Mouse (Mus musculus) adrenal gland, postnatal 10 days (tissue): ENCODE results near the gene Tom1. TPM values are rescaled to one million over a fixed set of nuclear protein-coding genes. Genes with fewer than 3 reads are reported as not detected.

ENCODE experiments used
- DNase-seq: peaks from one replicate; pipeline ENCODE4 v3.0.0; 2021; ENCODE audit warnings: mixed read lengths
- long read RNA-seq, 2 experiments: library from polyadenylated mRNA; stranded (forward); transcript quantifications; one replicate each; pipeline ENCODE4 v2.0.0; 2021
- total RNA-seq, 2 experiments: library from RNA; stranded (reverse); gene quantifications; 2 replicates each; pipeline ENCODE4 v1.2.3; 2021

Tom1 gene
- 10 to 100 TPM; 28.3 to 31.5 TPM for total RNA-seq
- long read RNA-seq, experiment 1, transcript Tom1-202 (15 exons, 2,267 nt), result major isoform, 28 of 41 reads
- long read RNA-seq, experiment 1, partial matches to known transcripts, result 4 of 41 reads
- long read RNA-seq, experiment 1, other reads (novel, unspliced or antisense), result 9 of 41 reads
- long read RNA-seq, experiment 2, transcript Tom1-202 (15 exons, 2,267 nt), result major isoform, 11 of 26 reads
- long read RNA-seq, experiment 2, partial matches to known transcripts, result 2 of 26 reads
- long read RNA-seq, experiment 2, other reads (novel, unspliced or antisense), result 13 of 26 reads

DNA sequence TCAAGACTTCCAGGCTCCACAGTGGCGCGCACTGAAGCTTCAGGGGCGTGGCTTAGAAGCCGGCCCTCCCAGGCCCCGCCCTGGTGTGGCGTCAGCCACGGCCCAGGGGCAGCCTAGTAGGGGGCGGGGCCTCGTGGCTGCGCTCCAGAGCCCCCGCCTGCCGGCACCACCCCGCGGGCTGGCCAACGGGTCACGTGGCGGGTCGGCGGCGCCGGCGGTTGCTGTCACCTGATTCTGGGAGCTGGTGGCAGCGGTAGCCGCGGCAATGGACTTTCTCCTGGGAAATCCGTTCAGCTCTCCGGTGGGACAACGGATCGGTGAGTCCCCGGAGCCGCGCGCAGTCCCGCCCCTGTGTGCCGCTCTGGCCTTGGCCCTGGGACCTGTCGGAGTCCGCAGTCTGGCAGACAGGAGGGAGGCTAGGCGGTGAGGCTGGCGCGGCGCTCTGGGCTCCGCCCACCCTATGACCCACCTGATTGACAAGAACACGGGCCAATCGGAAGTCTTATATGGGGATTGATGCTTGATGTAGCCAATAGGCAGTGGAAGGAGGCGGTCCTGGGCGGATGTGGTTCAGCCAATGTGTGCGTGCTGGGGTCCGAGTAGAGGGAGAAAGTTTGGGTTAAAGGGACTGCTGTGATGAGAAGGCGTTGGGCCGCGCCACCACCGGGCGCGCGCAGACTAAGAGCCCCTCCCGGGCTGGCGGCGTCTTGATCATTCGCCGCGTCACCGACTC is at the start of gene Tom1:
Gene Tom1, plus strand, starts transcription at position 195 of the 733 bp plus-strand sequence.
- peak; percentile 99 for DNase-seq

DNA sequence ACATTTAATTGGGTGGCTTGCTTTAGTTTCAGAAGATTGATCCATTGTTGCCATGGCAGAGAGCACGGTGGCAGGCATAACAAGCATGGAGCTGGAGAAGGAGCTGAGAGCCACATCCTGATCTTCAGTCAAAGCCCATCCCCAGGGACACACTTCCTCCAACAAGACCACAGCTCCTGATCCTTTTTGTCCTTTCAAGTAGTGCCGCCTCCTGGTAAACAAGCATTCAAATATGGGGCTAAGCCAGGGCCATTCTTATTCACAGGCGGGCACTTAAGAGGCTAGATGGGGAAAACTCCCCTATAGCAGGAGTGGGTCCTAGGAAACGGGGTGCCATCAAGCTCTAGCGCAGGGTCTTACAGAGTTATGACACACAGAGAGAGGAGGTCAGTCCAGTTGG is 46.1 kb upstream of the Tom1 start:
- no peak for DNase-seq

DNA sequence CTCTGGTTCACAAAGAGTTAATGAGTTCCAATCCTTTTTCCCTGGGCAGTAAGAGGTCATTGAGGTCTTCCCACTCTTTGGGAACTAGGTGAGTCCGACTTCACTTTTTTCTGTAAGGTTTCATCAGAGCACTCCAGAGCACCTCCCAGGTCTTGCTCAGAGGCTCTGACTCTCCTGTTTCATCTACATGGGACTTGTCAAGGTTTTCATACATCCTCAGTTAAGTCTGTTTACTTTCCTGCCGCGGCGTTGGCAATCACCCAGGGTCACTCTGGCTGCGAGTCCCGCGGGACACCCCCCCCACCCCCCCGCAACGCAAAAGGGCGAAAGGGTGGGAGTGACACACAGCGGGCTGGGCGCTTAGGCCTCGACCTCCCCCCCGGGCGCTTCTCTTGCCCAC is 43.5 kb upstream of the Tom1 start:
- peak; percentile 65 for DNase-seq

DNA sequence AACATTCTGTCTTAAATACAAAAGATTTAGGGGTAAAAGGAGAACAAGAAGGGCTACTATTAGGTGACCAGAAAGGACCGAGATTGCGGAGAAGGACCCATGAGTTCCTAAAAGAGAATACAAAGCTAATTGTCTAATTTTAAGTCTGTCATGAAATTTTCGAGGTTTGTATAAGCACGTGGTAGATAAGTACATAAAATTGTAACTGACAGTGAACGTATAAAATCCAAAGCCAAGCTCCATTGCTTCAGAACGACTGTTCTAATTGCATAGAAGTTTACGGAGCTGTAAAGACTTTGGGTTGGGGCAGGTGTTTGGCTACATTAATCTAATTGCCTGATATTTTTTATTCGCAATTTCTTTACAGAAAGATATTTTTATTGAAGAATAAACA is 40.4 kb upstream of the Tom1 start, which contains the start of gene Hmgxb4:
Gene Hmgxb4, plus strand, starts transcription at position 276 of the 394 bp plus-strand sequence.
- no peak for DNase-seq

DNA sequence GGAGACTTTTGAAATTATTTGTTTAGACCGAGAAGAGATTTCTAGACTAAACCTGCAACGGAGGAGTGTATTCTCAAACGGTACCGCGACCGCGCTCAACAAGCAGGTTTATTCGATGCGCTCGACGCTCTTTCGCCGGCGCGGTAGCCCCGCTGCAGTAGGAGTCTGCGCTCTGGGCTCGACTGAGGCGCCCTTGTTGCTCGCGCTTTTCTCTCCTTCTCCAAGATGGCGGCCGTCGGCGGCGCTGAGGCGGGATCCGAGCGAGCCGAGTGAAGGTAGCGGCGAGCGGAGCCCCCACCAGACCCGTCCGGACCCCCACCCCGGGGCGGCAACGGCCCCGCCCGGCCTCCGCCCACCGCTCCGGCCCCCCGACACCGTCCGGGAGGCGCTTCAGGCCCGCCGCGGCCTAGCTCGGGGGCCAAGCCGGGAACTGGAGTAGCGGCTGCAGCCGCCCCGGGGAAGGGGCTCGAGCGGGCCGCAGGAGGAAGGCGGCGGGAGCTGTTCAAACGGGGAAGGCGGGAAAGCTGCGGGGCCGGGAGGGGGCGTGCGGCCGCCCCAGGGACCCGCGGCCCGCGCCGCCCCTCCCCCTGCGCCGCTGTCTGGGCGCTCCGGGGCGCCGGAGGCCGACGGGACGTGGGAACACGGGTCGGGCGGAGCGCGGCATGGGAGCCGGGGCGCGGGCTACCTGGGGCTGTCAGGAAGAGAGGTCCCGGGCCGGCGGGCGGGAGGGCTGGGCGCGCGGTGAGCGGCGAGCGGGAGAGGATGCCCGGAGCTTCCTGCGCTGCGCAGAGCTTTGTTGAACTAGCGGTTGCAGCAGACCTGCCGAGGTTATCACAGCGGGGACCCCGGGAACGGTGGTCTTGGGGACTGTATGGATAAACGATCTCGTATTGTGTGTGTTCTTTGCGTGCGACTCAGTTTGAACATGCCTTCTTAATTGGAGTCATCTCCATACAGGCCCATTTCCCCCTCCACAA is 39.7 kb upstream of the Tom1 start:
- DNase-seq, result peak; percentile 88

DNA sequence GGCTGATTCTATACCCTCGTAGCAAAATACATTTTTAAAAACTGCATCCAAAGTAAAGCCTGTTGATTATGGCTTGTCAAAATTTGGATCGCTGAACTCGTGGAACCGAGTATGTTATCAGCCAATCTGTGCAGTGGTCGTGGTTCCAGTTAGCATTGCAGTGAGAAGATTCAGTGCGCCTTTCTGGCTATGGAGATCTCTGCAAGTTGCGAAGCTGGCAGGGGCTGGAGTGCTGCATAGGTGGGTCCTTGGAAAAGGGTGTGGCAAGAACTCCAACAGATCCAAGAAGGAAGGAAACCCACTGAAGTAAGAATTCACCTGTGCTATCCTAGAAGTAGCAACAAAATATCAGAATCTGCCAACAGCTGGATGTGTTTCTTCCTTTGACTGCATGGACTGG is 39.0 kb upstream of the Tom1 start:
- peak; percentile 8 for DNase-seq

DNA sequence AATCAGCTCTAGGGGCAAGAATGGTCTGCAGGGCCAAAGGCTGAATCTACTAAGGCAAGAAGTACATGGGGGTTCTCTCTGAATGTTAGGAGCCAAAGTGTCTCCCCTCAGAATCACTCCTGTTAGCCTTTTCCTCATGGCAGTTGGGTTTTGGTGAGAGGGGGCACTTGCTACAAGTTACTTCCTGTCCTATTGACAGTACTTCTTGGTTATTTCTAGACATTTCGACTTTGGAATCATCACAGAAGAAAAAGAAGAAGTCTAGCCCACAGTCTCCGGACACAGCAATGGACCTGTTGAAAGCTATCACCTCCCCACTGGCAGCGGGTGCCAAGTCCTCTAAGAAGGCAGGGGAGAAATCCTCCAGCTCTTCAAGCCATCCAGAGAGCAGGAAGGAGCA is 33.1 kb upstream of the Tom1 start:
- no peak for DNase-seq

DNA sequence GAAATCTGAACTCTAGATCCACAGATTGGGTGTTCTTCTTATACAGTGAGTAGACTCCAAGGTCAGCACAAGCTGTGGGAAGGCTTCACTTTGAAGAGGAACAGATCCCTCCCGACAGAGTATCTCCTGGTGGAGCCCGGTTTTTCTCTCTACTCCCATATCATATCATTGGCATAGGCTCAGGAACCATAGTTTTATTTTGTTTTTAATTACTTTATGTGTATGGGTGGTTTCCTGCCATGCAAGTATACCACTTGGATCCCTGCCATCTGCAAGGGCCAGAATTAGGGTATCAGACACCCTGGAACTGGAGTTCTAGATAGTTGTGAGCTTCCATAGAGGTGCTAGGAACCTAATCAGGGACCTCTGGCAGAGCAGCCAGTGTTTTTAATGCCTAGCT is 24.7 kb upstream of the Tom1 start:
- no peak for DNase-seq

DNA sequence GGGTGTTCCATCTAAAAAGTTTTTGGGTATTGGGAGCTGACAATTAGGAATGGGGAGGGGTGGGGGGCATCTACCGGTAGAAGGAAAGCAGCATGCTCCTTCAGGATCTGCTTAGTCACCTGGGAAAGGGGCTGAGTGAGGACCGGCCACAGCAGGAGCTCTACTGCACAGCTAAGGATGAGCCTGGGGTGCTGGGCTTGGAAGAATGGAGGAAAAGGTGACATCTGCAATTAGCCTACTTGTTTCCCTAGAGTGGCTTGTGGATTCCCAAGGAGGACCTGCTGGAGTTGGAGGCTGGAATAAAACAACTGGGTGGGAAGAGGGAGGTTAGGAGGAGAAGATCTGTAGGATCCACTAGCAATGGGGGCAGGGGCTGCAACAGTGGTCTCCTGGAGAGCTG is 19.9 kb upstream of the Tom1 start:
- DNase-seq, result no peak

DNA sequence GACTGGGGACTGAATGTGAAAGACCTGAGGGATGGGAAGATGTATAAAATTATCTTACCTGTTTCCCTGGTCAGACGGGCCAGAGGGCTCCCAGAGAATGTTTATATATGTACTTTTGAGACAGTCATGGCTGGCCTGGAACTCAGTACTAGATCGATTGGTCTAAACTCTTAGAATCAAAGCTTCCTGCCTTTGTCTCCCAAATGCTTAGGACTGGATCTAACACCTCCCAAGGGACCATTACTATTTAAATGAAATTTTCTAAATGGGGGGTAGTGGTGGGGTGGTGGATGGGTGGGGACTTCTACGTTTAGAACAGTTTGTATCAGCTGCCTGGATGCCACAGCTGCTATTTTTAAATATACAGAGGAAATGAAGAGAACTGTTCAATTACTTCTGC is 19.5 kb upstream of the Tom1 start:
- no peak for DNase-seq

DNA sequence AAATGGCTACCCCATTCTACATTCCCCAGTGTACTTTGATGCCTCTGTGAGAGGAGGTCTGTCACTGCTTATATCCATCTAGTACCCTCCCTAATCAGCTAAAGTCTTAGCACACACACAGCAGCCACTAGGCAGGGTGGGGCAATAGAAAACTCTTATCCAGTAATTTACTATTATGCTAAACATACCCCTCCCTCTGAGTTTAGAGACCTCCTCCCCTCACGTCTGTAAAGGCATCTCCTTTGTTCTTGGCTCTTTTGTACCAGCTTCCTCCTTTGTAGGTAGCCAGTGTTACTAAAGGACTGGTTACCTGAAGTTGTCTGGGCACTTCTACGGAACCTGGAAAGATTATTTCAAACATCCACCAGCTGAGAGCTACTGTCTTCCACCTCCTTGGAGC is 17.5 kb upstream of the Tom1 start:
- DNase-seq, result no peak

DNA sequence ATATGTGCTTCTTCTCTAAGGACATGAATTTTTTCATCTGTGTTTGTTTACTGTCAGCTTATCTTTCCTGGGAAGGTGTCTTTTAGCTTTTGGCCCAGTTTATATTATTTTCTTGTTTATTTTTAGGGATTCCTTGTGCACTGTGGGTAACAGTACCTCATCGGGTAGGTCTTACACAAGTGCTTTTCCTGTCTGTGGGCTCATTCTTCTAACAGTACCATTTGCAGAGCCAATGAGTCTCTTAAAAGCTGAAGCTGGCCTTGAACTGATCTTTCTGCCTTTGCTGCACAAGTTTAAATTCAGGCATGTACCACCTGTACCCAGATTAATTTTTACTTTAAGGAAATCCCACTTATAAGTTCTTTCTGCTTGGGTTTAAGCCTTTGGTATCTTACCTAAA is 17.1 kb upstream of the Tom1 start:
- no peak for DNase-seq

DNA sequence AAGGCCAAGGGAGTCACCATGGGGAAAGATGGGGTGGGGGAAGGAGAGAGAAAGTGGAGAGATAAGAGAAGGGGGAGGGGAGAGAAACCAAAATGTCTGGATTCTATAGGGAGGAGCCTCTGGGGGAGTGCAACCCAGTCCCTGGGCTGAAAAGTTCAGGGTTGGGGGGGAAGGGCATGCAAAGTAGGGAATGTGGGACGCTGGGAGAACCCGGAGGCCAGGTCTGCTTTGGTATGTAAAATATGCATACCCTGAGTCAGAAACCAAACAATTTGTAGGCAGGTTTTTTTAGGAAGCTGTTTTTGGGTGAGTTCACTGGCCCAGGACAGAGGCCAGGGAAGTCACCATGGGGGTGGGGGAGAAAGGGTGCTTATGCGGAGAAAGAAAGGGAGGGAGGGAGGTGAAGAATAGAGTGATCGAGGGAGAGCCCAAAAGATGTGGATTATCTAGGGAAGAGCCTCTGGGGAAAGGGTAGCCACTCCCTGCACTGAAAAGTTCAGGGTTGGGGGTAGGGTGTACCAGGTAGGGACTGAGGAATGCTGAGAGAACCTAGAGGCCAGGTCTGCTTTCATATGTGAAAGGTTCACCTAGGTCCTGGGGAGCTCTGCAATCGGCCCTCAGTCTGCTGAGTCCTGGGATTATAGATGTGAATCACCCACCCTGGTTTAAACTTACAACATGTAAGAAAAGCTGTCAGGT is 15.1 kb upstream of the Tom1 start:
- no peak for DNase-seq

DNA sequence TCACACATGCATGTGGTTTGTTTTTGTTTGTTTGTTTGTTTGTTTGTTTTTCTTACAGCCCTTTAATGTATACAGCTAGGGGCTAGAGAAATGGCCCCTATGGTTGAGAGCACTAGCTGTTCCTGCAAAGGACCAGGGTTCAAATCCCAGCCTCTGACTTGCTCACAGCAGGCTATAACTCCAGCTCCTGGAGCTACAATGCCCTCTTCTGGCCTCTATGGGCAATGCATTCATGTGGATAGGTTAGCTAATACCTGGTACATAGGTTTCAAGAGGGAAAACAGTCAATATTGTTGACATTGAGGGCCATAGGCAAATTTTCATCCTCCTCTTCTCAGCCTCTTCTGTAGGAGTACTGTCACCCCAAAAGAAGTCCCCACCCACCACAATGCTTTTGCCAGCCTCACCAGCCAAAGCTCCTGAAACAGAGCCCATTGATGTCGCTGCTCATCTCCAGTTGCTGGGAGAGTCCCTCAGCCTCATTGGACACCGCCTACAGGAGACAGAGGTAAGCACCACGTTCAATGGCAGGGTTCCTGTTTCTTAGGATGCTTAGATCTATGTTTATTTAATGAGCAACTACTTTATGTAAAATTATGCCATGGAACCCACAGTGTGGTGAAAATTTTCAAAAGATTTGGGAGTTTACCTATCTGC is 9.7 kb upstream of the Tom1 start:
- DNase-seq, result no peak

DNA sequence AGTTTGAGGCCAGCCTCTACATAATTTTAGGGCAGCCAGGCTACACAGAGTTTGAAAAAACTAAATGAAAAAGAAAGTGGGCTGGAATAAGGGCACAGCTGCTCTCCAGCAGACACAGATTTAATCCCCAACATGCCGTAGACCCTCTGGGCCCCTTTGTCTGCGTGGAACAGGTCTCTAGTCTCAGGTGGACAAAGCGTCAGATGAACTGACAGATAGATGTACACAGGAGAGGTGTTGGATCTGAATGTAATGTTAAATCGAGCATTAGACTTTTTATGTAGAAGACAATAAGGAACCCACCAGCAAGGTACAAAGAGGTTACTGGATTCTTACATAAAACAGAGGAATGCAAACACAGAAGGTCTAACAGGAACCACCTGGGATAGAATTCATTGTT is 7.7 kb upstream of the Tom1 start:
- no peak for DNase-seq

DNA sequence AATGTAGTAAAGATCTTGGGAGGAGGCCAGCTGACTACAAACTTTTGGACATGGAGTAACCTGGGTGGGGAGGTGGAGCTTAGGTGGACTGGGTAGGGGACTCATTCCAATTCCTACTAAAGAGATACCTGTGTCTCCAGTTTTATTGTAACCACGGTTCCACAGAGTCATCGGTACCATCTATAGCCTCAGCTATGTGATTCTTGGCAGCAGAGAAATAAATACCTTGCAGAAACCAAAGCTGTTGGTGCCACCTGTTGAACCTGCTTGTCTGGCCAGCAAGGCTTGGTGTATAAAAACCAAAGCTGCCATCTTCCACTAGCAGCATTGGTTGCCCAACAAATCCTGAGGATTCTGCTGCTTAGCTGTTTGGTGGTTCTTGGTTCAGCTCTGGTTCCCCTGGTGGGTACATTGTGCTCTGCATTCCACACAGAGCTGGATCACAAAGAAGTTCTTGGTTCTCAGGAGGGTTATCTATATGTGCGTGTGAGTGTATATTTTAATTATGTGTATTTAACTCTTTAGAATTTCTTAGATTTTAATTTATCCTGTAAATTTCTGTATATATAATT is 3.0 kb upstream of the Tom1 start:
- DNase-seq, result no peak

DNA sequence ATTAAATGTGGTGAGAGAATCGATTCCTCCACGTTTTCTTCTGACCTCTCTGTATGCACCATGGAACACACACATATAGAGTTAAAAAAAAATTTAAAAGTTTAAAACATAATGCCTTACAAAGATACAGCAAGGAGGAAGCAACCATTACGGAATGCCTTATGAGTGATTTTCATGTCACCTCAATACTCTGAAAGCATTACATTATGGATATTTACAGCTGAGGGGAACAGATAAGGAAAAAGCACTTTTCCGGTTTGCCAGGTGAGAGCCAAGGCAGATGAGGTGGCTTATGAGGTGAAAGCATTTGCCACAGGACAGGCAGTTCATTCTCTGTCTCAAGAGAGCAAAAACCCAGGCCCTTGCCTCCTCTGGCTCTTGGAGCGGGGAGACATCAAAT is 544 bp upstream of the Tom1 start:
- no peak for DNase-seq

DNA sequence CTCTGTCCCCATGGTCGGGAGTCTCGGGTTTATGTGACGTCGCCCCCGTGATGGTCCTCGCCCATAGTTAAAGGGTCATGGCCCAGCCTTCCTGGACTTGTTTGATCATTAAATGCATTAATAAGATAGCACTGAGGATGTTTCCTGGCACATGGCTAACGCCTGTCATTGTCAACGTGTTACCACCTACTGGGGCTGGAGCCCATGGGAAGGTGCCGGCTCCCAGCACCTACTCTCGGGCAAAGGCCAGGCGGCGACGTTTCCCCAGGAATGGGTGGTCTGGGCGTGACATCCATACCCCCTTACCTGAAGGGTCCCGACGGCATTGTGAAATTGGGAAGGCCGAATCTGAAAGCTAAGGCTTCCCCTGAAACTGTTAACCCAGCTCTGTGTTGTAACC is 780 bp downstream of the Tom1 start:
- no peak for DNase-seq

DNA sequence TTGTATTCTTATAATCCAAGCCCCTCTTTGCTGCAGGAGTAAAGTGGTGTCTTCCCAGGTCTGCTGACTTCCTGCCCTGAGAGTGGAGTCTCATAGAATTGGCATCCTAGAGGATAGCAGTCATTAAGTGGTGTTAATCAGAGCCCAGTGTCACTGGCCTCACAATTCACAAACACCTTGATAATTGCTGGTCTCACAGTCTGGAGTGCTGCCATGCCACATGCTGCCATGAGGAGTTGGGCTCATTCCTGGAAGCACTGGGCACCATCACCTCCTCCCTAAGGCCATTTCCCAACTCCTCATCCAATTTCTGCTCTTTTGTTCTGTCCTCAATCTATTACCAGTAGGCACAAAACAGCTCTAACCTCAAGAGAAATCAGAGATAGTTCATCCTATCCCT is 2.1 kb downstream of the Tom1 start:
- no peak for DNase-seq

DNA sequence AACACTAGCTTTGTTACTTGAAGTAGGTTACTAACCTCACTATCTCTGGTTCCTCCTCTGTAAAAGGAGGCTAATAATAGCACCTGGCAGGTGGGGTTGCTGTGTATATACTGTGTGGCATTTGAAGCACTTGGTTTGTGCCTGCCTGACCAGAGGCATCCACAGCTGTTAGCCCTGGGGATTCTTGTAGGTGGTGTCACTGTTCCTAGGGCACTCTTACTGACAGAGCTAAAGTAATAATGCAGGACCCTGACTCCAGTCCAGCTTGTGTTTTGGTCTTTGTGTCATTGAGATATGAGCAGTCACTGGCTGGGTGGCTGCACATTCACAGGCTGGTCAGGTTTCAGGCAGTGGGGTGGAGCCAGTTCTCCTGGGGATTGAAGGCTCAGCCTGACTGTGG is 5.0 kb downstream of the Tom1 start:
- DNase-seq, result no peak

DNA sequence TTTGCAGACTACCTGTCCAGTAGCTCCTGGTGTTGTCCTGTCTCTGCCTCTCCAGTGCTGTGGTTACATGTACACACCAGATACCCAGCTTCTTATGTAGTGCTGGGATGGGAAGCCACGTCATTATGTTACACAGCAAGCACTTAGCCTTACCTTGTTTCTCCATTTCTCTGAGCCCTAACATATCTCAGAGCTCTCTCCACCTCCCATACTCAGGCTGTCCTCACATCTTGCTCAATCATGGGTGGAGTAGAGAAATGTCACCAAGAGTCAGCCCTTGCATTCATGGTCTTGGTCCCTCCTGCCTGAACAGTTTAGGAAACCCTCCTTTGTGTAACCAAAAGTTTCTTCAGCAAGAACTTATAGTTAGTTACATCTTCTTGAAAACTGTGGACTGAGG is 6.2 kb downstream of the Tom1 start:
- no peak for DNase-seq
